Mouse (Mus musculus) c-Kit-negative CD71-positive TER-119-positive erythroid progenitor cells, embryonic 14.5 days (primary cell): Measurements from ENCODE around the gene Narfl.
"Not testable (repeated sequence)": the region's sequence is repeated elsewhere in the genome, so short reads cannot be mapped to it uniquely, and the experiment has no call there.

Source experiments
- DNase-seq: peaks from one replicate; pipeline ENCODE4 v3.0.0-alpha.2; 2013; ENCODE audit warnings: low read depth, low spot score

Gene Narfl

DNA sequence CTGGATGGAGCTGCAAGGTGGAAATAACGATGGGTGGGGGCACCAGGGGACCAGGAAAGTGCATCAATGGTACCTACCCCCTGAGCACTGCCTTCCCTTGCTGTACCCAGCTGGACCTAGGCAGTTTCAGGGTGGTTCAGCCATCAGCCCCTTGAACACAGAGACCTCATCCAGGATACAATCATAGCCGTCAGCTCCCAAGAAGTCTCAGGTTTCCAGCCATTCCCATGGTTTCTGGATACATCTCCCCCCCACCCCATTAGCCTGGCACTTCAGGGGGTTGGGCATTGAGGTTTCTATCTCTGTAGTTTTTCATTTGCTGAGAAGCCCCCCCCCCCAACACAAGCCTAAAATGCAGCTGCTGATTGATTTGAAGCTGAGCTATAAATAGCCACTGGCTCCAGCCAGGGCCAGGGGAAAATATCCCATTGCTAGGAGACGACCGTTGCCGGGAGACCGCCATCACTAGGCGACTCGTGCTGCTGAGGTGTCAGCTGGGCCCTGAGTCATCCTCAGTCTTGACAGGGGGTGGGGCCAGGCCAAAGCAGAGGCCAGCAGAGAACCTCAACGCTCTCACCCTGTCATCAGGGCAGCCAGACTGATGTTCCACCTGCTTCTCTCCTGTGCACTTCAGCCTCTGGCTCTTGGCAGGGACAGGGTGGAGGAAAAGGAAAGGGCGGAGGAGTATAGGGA, 29.4 kb downstream of the Narfl start:
- DNase-seq, result no peak

DNA sequence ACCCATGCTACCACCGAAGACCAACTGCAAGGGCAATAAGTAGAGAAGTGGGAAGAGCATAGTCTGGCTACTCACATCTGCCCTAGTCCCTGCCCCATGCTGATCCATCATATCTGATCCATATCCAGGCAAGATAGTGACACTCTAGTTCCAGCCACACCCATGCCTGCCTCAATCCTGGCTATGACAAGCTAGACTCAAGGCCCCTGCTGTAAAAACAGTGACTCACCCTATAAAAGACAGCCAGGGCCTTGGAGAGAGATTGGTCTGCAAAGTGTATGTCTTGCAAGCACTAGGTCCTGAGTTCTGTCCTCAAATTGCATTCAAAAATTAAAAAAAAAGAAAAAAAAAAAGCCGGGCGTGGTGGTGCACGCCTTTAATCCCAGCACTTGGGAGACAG, 32.9 kb downstream of the Narfl start:
- DNase-seq, result no peak

DNA sequence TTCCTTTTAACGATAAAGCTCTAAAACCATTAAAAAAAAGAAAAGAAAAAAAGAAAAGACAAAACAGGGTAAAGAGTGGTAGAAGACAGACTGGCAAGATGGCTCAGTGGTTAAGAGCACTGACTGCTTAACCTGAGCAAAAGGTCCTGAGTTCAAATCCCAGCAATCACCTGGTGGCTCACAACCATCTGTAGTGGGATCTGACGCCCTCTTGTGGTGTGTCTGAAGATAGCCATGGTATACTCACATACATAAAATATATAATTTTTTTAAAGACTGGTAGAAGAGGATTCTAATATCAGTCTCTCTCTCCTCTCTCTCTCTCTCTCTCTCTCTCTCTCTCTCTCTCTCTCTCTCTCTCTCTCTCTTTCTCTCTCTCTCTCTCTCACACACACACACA, 33.9 kb downstream of the Narfl start:
- not testable (repeated sequence) for DNase-seq

DNA sequence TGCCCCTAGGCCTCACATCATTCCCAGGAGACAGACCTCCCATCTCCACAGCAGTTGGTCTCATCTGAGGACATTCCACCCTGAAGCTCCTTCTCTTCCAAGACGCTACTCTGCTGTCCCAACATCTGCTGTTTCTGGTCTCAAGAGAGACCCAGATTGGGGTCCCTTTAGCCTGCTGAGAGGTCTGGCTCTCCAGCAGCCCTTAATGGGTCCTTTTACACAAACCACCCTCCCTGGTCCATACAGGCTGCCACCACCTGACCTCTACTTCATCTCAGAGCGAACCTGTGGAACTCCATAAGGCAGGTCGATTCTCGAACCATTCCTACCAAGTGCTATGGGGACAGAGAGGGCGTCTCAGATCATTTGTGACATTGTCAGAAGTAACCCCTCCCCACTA, 34.5 kb downstream of the Narfl start:
- no peak for DNase-seq

DNA sequence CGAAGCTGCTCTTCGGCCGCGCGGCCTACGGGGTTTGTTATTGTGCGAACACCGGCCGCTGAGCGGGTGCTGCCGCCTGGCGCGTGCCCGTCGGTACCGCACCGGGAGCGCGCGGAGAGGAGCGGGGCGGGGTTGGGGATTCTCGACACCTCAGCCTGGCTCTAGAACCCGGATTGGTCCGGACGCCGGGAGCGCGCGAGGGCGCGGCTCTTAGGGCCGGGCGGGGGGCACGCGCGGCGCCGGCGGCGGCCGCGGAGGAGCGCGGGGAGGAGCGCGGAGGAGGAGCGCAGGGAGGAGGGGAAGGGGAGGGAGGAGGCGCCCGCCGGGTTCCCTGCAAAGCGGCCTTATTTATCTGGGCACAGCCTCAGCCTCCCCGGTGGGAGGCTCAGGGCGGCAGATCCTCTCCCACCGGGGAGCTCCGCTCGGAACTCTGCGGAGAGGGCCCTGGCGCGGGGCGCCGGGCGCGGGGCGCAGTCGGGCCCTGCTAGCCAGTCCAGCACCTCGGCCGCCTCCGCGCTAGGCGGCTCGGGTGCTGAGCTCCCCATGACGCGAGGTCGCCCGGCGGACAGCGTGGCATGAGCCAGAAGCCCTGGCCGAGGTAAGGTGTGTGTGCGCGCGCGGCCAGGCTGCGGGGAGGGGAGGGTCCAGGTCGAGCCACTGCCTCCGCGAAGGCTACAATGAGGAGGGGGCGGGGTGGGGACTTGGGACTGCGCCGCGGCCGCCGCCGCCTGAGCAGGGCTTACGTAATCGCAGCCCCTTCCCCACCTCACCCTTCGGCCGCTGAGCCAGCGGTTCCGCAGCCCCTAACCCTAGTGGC, 35.4 kb downstream of the Narfl start, which contains the start of gene Fbxl16:
Gene Fbxl16, plus strand, starts transcription at position 297 of the 817 bp plus-strand sequence.
- DNase-seq, result no peak

DNA sequence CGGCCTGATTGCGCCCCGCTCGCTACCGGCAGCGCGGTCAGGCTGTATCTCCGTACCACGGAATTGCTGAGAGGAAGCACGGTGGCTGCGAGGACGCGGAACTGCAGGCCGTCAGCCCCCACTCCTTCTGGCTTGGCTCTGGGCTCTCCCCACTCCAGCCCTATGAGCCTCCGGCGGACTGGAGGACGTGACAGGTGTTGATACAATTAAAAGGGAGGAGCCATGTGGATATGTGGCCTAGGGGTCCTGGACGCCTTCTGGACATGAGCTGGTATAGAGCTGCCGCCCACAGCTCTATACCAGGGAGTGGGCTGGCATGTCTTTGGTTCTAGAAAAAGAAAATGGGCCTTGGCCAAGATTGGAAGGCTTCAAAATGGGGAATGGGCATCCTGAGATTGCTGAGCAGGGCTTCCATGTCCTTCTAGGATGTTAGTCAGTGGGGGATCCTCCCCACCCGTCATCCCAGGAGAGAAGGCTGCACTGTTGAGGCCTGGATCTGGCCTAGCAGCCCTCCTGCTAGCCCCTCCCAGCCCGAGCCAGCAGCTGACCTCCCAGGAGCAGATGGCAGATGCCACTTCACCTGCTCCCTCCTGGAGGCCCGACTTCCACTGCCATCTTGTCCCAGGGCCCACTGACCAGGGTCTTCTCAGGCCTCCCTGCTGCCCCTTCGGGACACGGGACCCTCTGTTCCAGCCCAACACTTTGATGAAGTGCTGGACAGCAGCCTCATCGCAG, 36.2 kb downstream of the Narfl start:
- no peak for DNase-seq

DNA sequence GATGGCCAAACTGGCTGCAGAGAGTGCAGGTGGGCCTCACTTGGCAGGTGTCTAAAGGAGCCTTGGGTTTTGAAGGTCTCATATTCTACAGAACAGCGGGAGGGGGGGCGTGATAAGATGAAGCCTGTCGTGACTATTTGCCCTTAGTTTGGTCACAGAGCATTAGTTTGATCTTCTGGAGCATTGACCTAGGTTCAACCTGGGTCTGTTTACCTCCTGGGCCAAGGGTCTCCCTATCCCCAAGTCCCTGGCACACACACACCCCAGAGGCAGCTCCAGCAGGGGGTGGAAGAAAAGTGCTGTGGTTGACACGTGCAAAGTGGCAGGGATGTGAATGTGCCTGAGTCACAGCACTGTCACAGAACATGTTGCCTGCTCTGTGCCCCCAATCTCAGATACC, 37.3 kb downstream of the Narfl start:
- no peak for DNase-seq

DNA sequence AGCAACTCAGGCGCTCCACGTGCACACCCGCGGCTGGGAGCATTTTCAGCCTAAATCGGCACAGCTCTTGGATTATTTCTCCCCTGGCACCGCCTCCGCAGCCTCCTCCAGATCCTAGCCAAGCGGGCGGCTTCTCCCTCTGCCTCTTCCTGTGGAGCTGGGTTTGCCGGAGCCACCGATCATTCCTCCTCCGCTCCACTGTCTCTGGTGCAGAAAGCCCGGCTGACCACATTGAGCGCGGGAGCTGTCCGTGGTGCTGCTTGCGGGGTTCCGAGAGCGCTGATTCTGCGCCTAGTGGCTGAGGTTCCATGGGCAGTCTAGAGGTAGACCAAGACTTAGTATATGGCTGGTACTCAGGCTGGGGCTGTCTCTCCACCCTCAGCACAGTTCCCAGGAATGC, 39.9 kb downstream of the Narfl start:
- no peak for DNase-seq

DNA sequence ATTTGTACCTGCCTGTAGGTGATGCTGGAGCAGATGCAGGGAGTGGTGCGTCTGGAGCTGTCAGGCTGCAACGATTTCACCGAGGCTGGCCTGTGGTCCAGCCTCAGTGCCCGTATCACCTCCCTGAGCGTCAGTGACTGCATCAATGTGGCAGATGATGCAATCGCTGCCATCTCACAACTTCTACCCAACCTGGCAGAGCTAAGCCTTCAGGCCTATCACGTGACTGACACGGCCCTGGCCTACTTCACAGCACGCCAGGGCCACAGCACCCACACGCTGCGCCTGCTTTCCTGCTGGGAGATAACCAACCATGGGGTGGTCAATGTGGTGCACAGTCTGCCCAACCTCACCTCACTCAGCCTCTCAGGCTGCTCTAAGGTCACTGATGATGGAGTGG, 44.1 kb downstream of the Narfl start:
- no peak for DNase-seq

DNA sequence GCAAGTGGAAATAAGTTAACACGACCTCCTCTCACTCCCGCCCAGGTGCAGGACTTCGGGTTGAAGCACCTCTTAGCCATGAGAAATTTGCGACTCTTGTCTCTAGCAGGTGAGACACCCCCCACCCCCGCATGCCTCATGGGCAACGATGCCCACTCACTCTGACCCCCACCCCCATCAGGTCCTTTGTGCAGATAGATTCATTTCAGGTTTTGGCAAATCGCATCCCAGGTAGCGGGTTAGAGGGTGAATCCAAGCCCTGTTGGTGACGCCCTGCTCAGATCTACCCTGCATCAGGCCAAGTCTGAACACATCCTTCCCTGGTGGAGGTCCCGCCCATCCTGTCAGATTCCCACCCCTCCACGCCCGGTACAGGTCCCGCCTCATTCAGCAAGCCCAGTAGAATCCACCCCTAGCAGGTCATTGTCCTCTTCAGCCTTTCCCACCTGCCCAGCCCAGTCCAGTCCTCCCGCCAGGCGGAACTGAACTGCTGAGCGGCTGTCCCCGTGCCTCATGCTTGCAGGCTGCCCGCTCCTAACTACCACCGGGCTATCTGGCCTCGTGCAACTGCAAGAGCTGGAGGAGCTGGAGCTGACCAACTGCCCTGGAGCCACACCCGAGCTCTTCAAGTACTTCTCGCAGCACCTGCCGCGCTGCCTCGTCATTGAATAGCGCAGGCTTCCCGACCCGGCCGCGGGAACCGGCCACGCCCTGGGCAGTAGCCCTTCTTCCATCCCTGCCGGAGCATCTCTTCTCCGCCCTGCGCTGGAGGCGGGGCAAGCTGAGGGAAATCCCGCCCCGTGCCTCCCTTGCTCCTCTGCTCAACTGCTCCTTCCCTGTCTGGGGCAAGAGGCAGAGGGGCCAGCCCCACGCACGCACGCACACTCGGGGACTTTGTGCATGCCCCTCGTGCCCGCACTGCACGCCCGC, 45.5 kb downstream of the Narfl start:
- no peak for DNase-seq

DNA sequence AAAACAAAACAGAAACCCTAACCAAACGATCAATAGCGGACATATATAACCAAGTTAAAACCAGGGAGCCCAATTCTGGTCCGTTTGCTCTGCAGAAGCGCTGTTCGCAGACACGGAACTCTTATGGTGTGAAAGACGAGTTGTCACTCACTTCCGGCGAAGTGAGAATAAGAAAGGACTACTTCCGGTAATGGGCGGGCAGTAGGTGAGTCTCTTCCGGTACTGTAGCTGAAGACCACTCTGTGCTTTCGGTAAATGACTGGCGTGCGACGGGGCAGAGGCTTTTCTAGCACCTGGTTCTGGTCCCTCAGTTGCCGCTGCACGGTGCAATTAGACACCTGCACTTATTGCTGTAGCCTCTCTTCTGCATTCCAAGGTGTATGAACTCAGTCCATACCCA, 49.9 kb downstream of the Narfl start, which contains the start of gene Wdr24:
Gene Wdr24, plus strand, starts transcription at position 176 of the 400 bp plus-strand sequence.
- DNase-seq, result peak; percentile 78

DNA sequence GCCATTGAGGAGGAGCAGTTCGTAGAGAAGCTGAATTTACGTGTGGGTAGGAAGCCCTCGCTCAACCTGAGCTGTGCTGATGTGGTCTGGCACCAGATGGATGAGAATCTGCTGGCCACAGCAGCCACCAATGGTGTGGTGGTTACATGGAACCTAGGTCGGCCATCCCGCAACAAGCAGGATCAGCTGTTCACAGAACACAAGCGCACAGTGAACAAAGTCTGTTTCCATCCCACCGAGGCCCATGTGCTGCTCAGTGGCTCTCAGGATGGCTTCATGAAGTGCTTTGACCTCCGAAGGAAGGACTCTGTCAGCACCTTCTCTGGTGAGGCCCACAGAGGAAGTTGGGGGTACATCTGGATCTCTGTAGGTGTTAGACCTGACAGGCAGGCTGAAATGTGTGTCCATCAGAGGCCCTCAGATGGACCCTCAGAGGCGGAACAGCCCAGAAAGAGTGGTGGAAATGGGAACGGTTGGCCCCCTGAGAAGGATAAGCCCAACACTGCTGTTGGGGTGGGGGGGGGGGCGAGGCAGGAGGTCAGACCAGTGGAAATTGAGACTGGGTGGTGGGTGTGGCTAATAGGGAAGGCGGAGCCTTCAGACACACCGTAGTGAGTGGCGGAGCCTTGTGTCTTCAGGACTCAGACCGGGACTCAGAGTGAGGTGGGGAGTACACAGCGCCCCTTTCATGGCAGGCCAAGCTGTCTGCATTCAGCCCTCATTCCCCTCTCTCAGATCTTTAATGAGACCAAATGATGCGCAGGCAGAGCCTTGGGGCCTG, 51.0 kb downstream of the Narfl start:
- DNase-seq, result no peak

DNA sequence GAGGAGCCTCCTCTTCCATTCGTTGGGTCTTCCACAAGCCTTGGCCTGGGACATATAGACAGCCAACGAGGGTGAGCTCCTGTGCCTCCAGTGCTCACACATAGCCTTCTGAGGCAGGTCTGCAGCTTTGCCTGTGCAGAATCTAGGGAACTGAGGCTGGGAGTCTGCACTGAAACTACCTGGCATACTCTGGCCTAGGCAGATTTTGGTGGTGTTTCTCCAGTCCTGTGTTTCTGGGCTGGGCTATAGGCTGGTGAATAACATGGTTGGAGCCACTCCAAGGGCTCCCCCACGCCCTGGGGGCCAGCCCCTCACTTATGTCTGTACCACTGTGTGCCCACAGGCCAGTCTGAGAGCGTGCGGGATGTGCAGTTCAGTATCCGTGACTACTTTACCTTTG, 51.7 kb downstream of the Narfl start:
- no peak for DNase-seq

DNA sequence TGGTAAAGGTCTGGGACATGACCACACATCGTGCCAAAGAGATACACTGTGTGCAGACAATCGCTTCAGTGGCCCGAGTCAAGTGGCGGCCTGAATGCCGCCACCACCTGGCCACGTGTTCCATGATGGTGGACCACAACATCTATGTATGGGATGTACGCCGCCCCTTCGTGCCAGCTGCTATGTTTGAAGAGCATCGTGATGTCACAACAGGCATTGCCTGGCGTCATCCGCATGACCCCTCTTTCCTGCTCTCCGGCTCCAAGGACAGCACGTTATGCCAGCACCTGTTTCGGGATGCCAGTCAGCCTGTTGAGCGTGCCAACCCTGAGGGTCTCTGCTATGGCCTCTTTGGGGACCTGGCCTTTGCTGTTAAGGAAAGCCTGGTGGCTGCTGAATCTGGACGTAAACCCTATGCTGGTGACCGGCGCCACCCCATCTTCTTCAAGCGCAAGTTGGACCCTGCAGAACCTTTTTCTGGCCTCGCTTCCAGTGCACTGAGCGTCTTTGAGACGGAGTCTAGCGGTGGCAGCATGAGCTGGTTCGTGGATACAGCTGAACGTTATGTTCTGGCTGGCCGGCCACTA, 52.5 kb downstream of the Narfl start:
- no peak for DNase-seq

DNA sequence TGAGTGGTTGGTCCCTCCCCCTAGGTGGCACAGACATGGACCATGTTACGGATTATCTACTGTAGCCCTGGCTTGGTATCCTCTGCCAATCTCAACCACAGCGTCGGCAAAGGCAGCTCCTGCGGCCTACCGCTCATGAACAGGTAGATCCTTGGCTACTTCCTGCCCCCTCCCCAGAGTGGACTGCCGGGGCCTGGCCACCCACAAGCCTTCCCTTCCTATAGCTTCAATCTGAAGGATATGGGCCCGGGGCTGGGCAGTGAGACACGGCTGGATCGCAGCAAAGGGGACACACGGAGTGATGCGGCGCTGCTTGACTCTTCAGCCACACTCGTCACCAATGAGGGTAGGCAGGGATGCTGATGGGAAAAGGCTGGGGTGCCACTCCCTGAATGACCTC, 53.4 kb downstream of the Narfl start:
- DNase-seq, result no peak

DNA sequence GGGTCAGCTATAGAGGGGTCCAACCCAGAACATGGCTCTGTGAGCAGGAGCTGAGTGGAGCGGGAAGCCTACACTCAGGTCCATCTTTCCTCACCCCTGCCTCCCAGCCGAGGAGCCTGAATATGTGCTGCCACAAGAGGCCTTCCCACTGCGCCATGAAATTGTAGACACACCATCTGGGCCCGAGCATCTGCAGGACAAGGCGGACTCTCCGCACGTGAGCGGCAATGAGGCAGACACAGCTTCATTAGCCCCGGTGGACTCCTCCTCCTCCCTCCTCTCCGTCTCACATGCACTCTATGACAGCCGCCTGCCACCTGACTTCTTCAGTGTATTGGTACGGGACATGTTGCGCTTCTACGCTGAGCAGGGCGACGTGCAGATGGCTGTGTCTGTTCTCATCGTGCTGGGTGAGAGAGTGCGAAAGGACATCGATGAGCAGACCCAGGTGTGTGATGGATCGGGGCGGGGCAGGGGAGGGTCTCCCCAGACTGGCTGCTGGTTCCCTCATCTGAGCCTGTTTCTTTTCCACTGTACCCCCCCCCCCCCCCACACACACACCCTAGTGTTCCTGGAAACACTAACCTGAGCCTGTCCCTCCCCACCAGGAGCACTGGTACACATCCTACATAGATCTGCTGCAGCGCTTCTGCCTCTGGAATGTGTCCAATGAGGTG, 54.1 kb downstream of the Narfl start:
- DNase-seq, result no peak

DNA sequence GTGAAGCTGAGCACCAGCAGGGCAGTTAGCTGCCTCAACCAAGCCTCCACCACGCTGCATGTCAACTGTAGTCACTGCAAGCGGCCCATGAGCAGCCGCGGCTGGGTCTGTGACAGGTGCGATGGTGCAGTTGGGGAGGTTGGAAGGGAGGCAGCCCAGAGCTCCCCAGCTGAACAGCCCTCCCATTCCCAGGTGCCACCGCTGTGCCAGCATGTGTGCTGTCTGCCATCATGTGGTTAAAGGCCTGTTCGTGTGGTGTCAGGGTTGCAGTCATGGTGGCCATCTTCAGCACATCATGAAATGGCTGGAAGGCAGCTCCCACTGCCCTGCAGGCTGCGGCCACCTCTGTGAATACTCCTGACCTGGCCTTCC, 54.6 kb downstream of the Narfl start:
- no peak for DNase-seq

DNA sequence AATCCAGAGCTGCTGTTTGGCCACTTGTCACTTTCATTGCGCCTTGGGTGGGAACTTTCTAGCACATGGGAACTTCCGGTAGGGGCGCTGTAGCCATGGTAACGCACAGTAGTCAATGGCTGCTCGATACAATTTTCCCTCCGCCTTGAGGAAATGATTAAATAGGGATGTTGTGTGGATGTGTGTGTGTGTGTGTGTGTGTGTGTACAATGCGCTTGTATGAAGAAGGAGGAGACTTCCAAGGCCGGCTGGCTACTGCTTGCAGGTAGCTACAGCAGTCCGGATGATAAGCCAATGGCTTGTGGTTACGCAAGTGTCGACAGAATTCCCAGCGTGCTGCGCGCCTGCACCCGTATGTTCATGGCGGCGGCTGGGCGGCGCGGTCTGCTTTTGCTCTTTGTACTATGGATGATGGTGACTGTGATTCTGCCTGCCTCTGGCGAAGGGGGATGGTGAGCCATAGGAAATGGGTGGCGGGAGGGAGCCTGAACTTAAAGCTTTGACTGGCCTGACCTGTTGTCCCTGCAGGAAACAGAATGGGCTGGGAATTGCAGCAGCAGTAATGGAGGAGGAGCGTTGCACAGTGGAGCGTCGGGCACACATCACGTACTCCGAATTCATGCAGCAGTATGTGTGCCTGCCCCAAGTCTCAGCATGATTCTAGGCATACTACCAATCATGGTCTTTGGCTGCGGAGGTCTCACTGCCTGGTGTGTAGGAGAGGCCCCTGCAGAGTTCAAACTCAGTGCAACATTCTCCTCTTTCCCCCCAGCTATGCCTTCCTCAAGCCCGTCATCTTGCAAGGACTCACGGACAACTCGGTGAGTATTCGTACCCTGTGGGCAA, 55.4 kb downstream of the Narfl start, which contains the start of gene Jmjd8:
Gene Jmjd8, plus strand, starts transcription at position 156 of the 846 bp plus-strand sequence.
- DNase-seq, result peak; percentile 48
